Mouse (Mus musculus): ENCODE data around the gene Gm45062.

Gene Gm45062

DNA sequence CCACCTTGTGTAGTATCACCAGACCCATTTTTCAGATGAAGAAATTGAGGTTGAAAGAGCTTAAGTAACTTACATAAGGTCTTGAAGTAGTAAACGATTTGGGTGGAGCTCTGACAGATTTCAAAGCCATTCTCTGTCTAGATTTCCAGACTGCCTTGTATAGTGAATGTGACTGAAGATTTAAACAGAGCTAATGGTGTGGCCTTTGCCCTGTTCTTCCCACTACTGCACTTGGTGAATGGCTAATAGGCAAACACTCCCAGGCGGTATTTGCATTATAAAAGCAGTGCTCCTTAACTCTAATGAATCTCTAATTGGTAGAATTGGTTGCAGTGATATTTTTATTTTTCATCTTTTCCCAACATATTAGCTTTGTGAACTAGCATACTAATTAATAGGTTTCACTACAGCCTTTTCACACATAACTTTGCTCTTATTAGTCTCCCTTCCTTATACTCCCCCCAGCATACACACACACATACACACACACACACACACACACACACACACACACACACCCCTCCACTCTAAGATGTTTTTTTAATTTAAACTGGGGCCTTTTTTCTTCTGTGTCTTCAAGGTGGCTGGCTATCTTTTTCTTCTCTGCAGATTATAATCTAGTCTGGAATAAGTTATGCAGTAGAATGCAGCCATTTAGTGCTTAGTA lies 109.1 kb downstream of the Gm45062 start:
- WGBS = 63% methylated on average over 2 of the region's 2 CpGs

DNA sequence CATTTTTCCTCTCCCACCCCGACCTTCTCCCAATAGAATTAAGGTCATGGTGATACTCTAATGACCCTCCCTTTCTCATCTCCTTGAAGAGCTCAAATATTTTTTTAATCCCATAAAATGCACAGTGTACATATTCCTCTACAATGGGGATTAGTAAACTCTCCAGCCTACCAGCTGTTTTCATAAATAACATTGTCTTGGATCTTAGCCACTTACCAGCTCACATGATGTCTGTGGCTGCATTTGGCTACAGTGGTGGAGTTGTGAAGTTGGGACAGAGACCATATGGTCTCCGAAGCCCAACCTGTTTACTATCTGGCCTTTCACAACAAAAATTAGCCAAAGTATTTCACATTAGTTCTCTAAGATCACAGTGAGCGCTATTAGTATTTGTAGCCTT lies 111.4 kb downstream of the Gm45062 start:
- WGBS = 84% methylated on average over 3 of the region's 3 CpGs

DNA sequence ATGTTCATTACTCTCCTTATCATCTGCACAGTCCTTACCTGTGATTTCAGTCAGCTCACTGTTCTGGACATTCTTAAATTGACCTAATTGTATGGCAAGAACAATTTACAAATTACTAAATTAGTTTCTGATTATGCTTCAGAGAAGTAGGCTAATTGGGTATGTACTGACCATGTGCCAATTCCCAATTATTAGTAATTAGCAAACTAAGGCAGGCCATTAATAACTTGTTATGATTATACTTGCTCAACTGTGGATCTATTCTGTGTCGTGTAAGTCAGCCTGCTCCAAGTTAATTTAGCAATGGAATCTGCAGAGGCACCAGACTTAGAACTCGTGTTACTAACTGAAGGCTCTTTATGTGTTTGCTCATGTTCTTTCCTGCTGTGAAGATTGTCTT lies 113.8 kb downstream of the Gm45062 start:
- 56% methylated on average over 2 of the region's 2 CpGs for WGBS

DNA sequence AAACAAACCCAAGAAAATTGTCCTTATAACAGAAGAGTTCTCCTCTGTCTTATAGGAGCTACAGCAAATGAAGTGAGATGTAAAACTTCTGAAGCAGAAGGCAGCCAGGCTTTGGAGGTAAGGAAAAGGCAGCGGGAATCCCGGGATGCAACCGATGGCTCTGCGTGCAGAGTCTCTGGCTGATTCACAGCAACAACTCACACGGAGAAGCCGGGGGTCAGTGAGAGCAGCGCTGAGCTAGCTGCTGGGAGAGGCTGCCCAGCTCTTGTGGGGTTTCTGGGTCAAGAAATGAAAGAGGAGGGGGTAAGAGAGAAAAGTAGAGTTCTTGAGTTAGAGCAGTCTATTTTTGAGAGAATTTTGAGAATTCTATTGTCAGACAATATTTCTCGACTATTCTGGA lies 114.6 kb downstream of the Gm45062 start:
- WGBS = 56% methylated on average over 8 of the region's 8 CpGs

DNA sequence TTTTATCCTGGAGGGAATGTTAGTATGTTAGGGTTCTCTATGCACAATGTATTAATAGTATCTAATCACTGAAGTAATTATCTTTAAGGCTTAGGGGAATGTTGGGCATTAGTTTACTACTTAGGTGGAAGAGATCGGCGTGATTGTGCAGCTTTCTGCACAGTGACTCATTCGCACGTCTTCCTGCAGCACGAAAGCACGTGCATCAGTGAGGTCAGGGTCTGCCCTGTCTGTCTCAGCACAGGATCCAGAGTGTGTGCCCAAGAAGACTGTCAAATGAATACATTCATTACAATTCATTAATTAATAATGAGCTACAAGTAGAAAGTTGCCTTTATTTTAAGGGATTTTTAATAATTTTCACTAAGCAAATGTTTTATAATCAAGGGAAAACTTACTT lies 115.0 kb downstream of the Gm45062 start:
- WGBS = 67% methylated on average over 6 of the region's 6 CpGs

DNA sequence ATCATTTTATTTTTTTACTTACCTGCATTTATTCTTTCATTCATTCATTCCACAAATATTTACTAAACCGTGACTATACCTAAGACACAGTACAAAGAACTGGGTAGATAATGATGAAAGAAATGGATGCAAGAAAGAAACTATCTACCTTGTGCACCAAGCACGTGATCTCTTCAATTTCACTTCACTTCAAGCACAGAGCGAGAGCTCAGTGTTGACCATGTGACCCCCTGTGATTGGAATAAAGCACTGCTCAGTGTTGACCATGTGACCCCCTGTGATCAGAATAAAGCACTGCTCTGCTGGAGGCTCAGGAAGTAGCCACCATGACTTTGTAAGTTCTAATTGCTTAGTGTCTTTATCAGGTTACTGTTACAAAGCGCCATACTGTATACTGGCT lies 115.5 kb downstream of the Gm45062 start:
- WGBS = 93% methylated on average over 4 of the region's 4 CpGs

DNA sequence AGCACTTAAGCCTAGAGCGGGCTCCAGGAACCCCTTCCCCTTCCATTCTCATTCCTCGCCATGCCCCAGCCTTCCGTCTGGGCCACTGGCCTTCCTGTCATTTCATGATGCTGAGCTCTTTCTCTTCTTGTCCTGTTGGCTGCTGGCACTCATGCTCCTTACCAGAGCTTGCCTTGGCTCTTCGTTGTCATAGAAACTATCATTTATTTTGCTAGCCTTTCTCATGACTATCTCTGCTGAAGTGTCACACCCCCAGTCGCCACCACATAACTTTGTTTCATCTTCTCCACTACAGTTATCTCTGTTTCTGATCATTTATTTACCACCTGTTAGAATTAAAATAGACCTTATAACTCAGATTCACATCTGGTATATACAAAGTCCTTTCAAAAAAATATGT lies 117.1 kb downstream of the Gm45062 start:
- WGBS = 91% methylated on average over 5 of the region's 5 CpGs

DNA sequence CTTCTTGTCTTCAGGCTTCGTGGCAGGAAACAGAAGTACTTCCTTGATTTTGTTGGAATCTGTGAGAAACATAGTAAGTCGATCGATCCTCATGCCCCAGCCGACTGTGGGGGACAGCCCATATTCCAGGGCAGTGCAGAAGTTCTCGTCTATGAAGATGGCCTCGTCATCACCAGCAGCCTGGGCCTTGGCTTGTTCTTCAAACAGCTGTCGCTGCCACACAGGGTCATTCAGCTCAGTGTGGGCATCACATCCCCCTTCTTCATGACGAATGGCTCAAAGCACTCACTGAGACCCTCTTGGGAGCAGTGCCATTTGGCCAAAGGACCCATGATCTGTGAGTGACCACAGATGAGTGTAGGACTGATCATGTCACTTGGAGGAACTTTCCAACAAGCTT lies 118.4 kb downstream of the Gm45062 start:
- 82% methylated on average over 8 of the region's 8 CpGs for WGBS

DNA sequence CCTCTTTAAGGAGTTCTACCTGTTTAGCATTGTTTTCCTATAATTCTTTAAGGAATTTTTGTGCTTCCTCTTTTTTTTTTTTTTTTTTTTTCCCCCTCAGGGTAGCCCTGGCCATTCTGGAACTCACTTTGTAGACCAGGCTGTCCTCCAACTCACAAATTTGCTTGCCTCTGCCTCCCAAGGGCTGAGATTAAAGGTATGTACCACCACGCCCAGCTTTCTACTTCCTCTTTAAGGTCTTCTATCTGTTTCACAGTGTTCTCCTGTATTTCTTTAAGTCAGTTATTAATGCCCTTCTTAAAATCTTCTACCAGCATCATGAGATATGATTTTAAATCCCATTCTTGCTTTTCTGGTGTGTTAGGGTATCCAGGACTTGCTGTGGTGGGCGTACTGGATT lies 130.1 kb downstream of the Gm45062 start:
- WGBS = 100% methylated on average over 2 of the region's 2 CpGs

DNA sequence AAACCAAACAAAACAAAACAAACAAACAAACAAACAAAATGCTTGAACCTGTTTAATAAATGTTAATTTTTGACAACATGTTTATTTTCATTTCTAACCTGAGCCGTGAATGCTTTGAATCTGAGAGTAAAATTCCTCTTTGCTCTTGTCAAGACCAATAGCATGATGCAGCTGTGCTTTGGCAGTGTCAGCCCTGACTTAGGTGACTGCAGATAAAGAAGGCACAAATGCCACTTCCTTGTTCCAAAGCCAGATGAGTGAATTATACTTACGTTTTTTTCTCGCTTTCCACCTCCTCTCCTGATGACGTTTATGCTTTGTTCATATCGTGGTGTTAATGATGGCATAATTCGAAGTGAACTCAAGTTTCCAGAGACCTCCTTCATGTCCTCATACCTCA lies 131.0 kb downstream of the Gm45062 start:
- 95% methylated on average over 6 of the region's 6 CpGs for WGBS

DNA sequence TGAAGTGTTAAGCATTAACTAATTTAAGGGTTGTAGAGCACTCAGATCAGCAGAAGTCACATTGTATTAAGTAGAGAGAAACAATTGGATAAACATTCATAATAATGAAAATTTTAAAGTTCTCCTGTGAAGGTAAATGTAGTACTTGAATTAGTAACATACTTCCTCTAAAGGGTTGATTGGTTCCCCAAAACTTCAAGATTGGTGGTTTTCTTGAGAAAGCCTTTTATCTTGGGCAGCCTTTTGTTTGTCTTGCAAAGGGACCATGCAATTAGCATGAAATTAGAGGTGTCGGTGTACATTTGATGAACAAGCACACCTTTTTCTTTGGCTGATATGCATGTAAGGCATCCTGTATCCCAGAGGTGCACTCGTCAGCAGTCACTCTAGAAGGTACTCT lies 131.7 kb downstream of the Gm45062 start:
- WGBS = 88% methylated on average over 2 of the region's 2 CpGs

DNA sequence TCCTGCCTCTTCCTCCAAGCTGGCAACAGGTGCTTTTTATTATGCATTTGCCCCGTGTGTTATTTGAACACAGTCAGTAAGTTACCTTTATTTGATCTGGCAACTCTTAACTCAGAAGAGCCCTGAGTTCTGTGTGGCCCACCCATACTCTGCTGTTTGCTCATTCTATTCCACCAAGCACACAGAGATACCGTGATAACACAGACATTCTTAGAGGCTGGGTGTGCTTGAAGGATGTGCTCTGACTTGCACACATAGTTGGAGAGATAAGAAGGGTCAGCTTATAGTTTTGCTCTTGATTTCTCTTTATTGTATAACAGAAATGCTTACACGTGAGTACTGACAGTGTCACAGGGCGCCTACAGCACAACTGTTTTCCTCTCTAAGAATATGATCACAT lies 133.8 kb downstream of the Gm45062 start:
- 69% methylated on average over 4 of the region's 4 CpGs for WGBS

DNA sequence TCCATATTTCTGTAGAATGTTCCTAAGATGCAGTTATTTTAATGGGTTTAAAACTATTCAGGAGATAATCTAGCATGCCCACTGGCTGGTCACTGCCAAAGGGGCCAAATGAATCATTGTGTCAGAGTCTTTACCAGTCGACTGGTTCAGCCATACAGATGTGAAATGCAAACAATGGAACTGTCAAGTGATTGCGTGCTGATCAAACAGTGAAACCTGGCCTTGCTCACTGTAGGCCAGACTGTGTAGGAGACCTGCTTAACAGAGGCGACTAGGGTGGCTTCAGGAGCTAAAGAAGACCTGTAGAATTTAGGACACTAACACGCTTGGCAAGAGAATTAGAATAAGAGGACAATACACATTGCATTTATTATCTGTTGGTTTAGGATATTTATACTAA lies 135.8 kb downstream of the Gm45062 start:
- WGBS = 71% methylated on average over 4 of the region's 4 CpGs

DNA sequence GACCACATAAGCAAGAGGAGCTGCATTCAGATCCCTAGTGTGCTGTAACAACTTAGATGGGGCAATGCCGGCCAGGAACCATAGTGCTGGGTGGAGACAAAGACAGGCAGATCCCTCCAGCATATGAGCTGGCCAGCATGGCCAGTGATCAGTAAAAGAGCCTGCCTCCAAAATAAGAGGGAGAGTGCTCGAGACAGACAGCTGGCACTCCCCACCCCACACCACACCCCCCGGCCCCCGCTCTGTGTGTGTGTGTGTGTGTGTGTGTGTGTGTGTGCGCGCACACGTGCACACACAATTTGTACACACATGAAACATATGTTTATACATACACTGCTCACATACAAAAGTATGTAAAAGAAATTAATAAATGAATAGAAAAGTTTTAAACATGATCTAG lies 138.0 kb downstream of the Gm45062 start:
- WGBS = 72% methylated on average over 7 of the region's 7 CpGs

DNA sequence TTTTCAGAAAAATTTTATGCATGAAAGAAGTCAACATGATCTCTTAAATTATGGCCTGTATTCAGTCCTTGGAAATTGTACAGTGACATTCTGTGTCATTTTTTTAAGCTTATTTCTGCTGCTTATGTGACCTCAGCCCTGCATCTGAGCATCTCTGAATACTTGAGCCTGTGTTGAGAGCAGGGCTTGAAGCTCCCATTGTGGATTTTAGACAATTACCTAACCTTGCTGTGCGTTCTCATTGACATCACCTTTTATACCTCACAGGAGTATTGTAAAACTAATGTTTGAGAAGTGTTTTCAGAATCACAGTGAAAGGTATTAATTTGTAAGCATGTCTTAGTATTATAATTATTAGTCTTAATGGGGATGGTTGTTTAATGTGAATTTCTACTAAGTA lies 140.5 kb downstream of the Gm45062 start:
- WGBS = 85% methylated on average over 1 of the region's 1 CpGs

DNA sequence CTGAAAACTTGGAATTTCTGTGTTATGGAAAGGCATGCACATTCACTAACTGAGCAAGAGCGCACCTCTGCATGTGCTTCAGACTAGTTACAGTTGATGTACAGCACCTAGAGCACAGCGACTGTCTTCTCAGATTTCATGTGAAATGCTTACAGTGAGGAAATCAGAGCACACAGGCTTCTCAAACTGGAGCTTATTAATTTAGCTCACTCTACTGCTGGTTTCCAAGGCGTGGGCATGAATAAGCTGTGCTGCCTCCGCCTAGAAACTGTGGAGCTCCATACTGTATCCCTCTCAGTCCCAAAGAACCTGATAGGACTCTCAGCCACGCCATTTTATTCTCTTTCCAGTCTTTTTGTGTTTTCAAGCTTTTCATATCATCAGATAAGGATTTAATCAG lies 143.9 kb downstream of the Gm45062 start:
- WGBS = 59% methylated on average over 5 of the region's 5 CpGs

DNA sequence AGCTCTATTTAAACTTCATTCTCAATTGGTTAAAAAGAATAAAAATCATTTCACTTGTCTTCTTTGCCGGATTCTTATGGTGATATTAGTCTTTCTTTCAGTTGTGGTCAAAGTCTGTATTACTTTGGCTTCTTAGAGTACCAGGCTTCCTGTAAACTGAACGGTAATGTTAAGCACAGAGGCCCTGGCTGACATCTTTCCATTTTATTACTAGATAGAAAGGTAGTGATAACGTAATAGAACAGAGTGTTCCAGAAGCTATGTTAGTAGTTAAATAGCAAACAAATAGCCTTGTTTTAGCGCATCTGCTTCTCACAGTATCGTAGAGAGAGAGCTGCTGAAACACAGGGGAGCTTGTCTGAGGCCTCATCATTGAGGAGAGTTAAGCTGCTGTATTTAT lies 146.6 kb downstream of the Gm45062 start:
- 76% methylated on average over 5 of the region's 5 CpGs for whole genome bisulfite sequencing

DNA sequence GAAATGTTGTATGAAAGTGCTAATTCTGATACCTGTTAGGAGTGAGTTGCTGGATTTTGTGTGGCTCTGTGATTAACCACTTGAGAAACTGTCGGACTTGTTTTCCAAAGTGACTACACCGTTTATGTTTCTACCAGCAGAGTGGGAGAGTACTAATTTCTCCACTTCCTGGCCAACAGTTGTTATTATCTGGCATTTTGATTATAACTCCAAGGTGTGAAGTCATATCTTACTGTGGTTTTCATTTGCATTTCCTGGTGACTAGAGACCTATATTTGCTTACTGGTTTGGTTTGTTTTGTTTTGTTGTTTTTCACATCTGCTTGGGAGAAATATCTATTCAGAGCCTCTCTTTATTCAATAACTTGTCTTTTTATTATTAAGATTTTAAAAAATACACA lies 149.1 kb downstream of the Gm45062 start:
- WGBS = 70% methylated on average over 2 of the region's 2 CpGs

DNA sequence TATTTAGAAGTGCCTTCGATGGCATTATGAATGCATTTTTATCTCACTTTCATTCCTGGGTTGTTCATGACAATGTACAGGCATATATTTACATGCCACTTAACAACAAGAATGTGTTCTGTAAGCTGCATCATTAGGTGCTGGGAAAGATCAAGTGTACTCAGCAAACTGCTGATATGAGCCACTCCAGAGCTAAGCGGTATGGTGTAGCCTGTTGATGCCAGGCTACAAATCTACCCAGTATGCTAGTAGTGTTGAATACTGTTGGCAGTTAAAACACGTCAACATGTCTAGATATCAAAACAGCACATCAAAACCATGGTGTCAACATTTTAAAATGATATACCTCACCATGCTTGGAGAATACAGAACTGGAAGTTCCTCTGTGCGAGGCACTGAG lies 150.6 kb downstream of the Gm45062 start:
- WGBS = 79% methylated on average over 4 of the region's 4 CpGs

DNA sequence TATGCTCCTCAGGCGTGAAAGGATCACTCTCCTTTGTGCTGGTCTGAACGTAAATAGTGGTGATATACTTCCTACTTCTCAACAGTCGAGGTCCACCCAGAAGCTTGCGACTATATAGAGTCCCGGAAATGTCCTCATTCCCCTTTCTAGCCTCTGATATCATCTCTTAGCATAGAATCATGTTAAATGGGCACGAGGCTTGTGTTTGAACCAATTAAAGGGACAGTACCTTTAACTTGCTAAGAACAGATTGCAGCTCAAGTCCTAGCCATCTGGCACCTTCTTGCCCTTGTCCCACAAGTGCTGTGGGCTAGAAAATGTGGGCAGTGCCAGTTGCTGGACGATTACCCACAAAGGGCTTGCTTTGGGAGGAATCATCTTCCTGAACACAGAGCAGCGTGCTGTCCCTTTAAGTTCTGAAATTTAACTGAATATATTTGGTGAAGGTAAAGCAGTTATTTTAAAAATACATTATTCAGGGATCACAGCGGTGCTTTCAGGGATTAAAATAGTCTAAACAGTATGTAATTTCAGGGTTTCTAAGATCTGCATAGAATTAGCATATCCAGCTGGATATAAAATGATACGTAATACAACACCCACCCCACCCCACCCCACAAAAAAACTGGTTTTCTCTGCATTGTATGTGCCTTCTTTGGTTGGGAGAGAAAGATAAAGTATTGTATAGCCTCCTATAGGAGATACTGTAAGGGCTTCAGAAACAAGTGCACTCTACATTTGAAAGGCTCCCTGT lies 153.8 kb downstream of the Gm45062 start:
- 34% methylated on average over 10 of the region's 10 CpGs for WGBS

DNA sequence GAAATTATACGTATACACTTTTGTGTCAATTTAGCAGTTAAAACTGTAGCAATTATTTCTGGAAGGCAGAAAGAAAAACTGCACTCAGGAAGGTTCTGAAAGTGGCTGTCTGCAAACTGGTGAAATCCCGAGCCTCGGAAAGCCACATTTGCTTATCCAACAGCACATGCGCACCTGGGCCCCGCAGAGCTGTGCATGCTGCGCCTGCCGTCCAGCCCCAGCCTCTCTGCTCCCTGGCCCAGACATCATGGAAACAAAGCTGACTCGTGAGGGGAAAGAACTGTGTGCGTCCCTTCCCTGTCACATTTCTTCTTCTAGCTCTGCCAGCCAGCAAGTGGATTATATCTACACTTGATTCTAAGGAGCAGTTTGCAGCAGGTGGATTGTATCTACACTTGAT lies 154.8 kb downstream of the Gm45062 start:
- WGBS = 53% methylated on average over 9 of the region's 9 CpGs

DNA sequence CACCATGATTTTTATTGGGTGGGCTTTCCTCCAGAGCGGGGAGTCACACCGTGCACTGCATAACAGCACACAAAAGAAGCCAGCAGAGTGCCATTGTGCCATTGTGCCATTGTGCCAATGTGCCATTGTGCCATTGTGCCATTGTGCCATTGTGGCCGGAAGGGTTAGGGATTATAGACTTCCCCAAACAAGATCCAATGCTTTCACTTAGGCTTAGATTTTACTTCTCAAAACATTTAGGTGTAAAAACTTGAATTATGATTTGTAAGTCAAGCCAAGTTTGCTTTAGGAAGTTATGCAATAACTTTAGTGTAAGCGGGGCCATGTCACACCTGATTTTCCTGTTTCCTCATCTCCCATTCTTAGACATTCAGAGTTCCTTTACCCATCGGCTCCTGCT lies 156.6 kb downstream of the Gm45062 start:
- 75% methylated on average over 5 of the region's 5 CpGs for WGBS

DNA sequence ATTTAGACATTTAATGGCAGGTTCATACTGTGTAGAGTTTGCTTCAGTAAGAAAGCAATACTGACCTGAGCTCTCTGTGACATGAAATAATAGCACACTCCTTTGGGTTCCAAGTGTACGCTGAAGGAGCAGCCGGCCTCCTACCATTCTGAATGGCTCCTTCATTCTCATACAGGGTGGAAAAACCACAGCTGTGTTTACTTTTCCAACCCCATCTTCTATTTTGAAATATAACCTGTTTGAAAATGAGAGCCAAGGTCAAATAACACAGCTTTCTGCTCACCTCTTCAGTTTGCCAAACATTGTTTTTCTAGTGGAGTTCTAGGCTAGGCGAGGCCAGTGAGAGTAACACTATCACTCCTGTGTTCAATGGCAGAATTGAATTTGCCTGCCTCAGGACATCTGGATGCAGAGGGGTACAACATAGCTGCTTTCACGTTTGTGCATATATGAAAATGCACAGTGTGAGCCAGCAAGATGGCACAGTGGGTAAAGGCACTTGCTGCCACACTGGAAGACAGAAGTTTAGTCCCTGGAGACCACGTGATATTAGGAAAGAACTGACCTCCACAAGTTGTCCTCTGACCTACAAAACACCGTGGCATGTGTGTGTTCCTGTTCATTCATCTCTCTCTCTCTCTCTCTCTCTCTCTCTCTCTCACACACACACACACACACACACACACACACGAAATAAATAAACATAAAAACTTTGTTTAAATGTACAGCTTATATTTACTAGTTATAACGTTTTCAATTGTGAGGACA lies 157.7 kb downstream of the Gm45062 start:
- 80% methylated on average over 8 of the region's 8 CpGs for WGBS
